Mouse (Mus musculus) kidney, embryonic 16.5 days (tissue): ENCODE measurements around the gene Umad1. TPM values are rescaled to one million over a fixed set of nuclear protein-coding genes. Genes with fewer than 3 reads are reported as not detected.

Experiments
- ATAC-seq: fragments of 200-750 bp; cut with Nextera tagmentation; 2 replicates; pipeline ENCODE4 v1.8.0; 2017; ENCODE audit warnings: moderate TSS enrichment; ENCODE audit not compliant: low FRiP score, low TSS enrichment
- H3K27ac ChIP-seq: fragments of 300-500 bp; sonication (generic); 2 replicates; pipeline ENCODE4 v1.5.1; 2014; ENCODE audit warnings: low read length
- H3K27me3 ChIP-seq: fragments of 300-500 bp; sonication (generic); 2 replicates; pipeline ENCODE4 v1.6.1; 2014; ENCODE audit warnings: low read length, control low read depth, mixed read lengths; ENCODE audit not compliant: insufficient read depth
- H3K36me3 ChIP-seq: fragments of 300-500 bp; sonication (generic); 2 replicates; pipeline ENCODE4 v1.6.1; 2014; ENCODE audit warnings: low read length, control low read depth, mixed read lengths; ENCODE audit not compliant: insufficient read depth
- H3K4me1 ChIP-seq: fragments of 300-500 bp; sonication (generic); 2 replicates; pipeline ENCODE4 v1.6.1; 2014; ENCODE audit warnings: low read length, control low read depth, mixed read lengths; ENCODE audit not compliant: insufficient read depth
- H3K4me2 ChIP-seq: fragments of 300-500 bp; sonication (generic); replicated peaks from 2 replicates; pipeline ENCODE4 v1.6.1; 2014; ENCODE audit warnings: low read depth, low read length
- H3K4me3 ChIP-seq: fragments of 300-500 bp; sonication (generic); 2 replicates; pipeline ENCODE4 v1.5.1; 2014; ENCODE audit warnings: mild to moderate bottlenecking, low read length
- H3K9ac ChIP-seq: fragments of 300-500 bp; sonication (generic); replicated peaks from 2 replicates; pipeline ENCODE4 v1.6.1; 2014; ENCODE audit warnings: low read length
- H3K9me3 ChIP-seq: fragments of 300-500 bp; sonication (generic); 2 replicates; pipeline ENCODE4 v1.6.1; 2016; ENCODE audit warnings: low read length, control low read depth
- WGBS: fragments of 180-500 bp; shearing (Covaris S2); extraction: QIAGEN DNeasy Blood & Tissue Kit; methylation state at CpG from one replicate; pipeline ENCODE4 v1.1.7; 2014; 5-methylcytosine and 5-hydroxymethylcytosine counted together
- polyA plus RNA-seq: library from polyadenylated mRNA; unstranded; fragments of >200 nt; fragmentation: Nextera tagmentation; extraction: Ambion mirVana; gene quantifications from 2 replicates; pipeline ENCODE4 v1.2.1, GENCODE M21; 2015

Gene Umad1
- polyA plus RNA-seq, 1 experiment from 2014 or later: 27.4 TPM

DNA sequence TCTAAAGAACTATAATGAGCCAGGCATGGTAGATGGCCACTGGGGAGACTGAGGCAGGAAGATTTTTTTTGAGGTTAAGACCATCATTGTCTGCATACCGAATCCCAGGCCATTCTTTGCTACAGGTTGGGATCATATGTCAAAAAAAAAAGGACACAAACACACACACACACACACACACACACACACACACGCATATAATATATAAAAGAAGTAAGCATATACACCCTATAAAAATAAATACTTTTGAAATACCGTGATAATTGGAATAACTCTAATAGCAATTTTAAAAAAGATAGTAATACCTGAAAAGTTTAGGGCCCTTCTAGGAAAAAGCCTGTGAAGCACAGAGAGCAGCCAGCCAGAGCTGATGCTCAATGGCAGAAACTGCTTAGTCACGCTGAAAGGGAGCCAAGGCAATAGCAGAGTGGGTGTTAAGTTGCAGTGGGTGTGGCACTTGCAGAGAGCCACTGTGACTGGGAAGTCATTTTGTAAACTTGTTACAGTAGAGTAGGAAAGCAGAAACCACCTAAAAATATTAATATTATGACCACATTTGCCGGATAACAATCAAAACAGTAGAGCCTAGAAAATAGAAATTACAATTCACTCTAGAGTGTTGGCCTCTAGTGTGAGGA, 86.2 kb downstream of the Umad1 start:
- Histone ChIP-seq H3K4me2 (no peak overlapping the region), H3K27ac (no peak overlapping the region), H3K9ac (no peak overlapping the region), H3K36me3 (no peaks in the 10 kb centered on the region), H3K4me1 (no peaks in the 10 kb centered on the region), H3K9me3 (no peaks in the 10 kb centered on the region), H3K27me3 (no peaks in the 10 kb centered on the region), H3K4me3 (no peak overlapping the region)
- ATAC-seq: peak; percentile 63; the same call in 1 of the 2 replicates
- 65% methylated on average over 5 of the region's 5 CpGs for WGBS

- Histone ChIP-seq H3K36me3 (no peaks in the 10 kb centered on the region), H3K27me3 (no peaks in the 10 kb centered on the region), H3K4me2 (no peak overlapping the region), H3K4me3 (no peak overlapping the region), H3K9ac (no peak overlapping the region), H3K27ac (no peak overlapping the region), H3K4me1 (peaks cover under 1% of the 10 kb centered on the region), H3K9me3 (no peaks in the 10 kb centered on the region)
- no peak for ATAC-seq
- 79% methylated on average over 2 of the region's 2 CpGs for WGBS
These were observed 88.1 kb downstream of the Umad1 start for GRCm38 (mm10) chr6:8347154-8347553.

- no peaks in the 10 kb centered on the region for H3K27me3 ChIP-seq
- no peaks in the 10 kb centered on the region for H3K9me3 ChIP-seq
- H3K4me3 ChIP-seq: no peak overlapping the region
- H3K4me1 ChIP-seq: peaks cover 11% of the 10 kb centered on the region
- 89% methylated on average over 1 of the region's 1 CpGs for WGBS
- H3K4me2 ChIP-seq: no peak overlapping the region
- no peaks in the 10 kb centered on the region for H3K36me3 ChIP-seq
- no peak overlapping the region for H3K9ac ChIP-seq
- no peak overlapping the region for H3K27ac ChIP-seq
- ATAC-seq: no peak
These were observed 89.3 kb downstream of the Umad1 start for GRCm38 (mm10) chr6:8348344-8348743.

GRCm38 (mm10) chr6:8349060-8349670, 90.1 kb downstream of the Umad1 start:
- H3K36me3 ChIP-seq: no peaks in the 10 kb centered on the region
- H3K4me2 ChIP-seq: no peak overlapping the region
- H3K4me1 ChIP-seq: peaks cover 16% of the 10 kb centered on the region
- H3K4me3 ChIP-seq: no peak overlapping the region
- ATAC-seq: no peak
- H3K27ac ChIP-seq: no peak overlapping the region
- H3K9me3 ChIP-seq: no peaks in the 10 kb centered on the region
- WGBS: 86% methylated on average over 2 of the region's 2 CpGs
- H3K27me3 ChIP-seq: no peaks in the 10 kb centered on the region
- H3K9ac ChIP-seq: no peak overlapping the region

DNA sequence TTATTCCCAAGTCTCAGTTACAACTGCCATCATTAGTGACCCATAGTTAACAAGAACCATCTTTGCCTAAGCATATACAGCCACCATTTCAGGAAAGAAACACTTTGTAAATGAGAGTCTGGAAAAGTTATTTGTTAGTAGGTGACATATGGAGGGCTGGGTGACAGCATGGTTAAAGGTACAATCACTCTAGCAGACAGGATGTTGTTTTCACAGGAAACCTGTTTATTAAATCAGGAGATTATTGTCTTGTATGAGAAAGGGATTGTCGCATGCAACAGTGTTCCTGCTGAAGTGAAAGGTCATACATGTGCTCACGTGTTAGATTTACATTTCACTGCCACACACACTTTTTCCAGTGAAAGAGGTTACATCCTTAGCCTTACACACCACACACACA, 92.4 kb downstream of the Umad1 start:
- Histone ChIP-seq H3K27me3 (no peaks in the 10 kb centered on the region), H3K4me1 (peaks cover 16% of the 10 kb centered on the region), H3K9me3 (no peaks in the 10 kb centered on the region), H3K36me3 (no peaks in the 10 kb centered on the region), H3K27ac (no peak overlapping the region), H3K4me2 (no peak overlapping the region), H3K9ac (no peak overlapping the region), H3K4me3 (no peak overlapping the region)
- ATAC-seq: no peak
- 72% methylated on average over 2 of the region's 2 CpGs for WGBS

- 18% methylated on average over 12 of the region's 12 CpGs for WGBS
- Histone ChIP-seq H3K9ac (no peak overlapping the region), H3K36me3 (no peaks in the 10 kb centered on the region), H3K4me3 (peak overlapping the region; percentile 26), H3K4me2 (peak overlapping the region; percentile 45), H3K4me1 (peaks cover 16% of the 10 kb centered on the region), H3K9me3 (no peaks in the 10 kb centered on the region), H3K27me3 (no peaks in the 10 kb centered on the region), H3K27ac (peak overlapping the region; percentile 73)
- peak; percentile 81 for ATAC-seq
These were observed 93.6 kb downstream of the Umad1 start for GRCm38 (mm10) chr6:8352533-8353168.

DNA sequence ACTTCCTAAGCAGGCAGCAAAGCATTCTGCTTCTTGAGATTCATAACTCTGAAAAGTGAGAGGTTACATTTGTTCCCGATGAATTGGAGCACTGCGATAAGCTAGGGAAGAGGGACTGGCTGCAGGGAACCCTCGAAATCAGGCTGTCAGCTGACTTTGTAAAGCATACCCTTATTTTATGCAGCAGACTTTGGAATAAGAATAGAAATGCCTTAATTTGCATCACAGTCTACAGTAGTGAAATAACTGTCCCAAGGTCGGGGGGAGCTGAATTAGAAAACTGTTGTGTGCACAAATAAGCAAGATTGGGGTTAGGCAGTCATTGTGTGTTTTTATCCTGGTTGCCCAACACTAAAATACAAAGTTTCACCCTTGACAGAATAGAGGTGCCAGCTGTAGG, 94.4 kb downstream of the Umad1 start:
- H3K4me3 ChIP-seq: no peak overlapping the region
- no peak overlapping the region for H3K4me2 ChIP-seq
- no peak for ATAC-seq
- peaks cover 16% of the 10 kb centered on the region for H3K4me1 ChIP-seq
- H3K36me3 ChIP-seq: no peaks in the 10 kb centered on the region
- H3K27me3 ChIP-seq: no peaks in the 10 kb centered on the region
- no peak overlapping the region for H3K27ac ChIP-seq
- H3K9ac ChIP-seq: no peak overlapping the region
- H3K9me3 ChIP-seq: no peaks in the 10 kb centered on the region
- WGBS: 62% methylated on average over 4 of the region's 4 CpGs

- H3K27ac ChIP-seq: no peak overlapping the region
- no peak for ATAC-seq
- whole genome bisulfite sequencing: 90% methylated on average over 4 of the region's 4 CpGs
- H3K4me2 ChIP-seq: no peak overlapping the region
- H3K27me3 ChIP-seq: no peaks in the 10 kb centered on the region
- H3K9me3 ChIP-seq: no peaks in the 10 kb centered on the region
- no peak overlapping the region for H3K4me3 ChIP-seq
- H3K36me3 ChIP-seq: no peaks in the 10 kb centered on the region
- H3K9ac ChIP-seq: no peak overlapping the region
- peaks cover 16% of the 10 kb centered on the region for H3K4me1 ChIP-seq
These were observed 95.8 kb downstream of the Umad1 start for GRCm38 (mm10) chr6:8354846-8355245.

- 76% methylated on average over 2 of the region's 2 CpGs for WGBS
- H3K4me3 ChIP-seq: no peak overlapping the region
- H3K9me3 ChIP-seq: no peaks in the 10 kb centered on the region
- no peak overlapping the region for H3K9ac ChIP-seq
- H3K27ac ChIP-seq: no peak overlapping the region
- H3K36me3 ChIP-seq: no peaks in the 10 kb centered on the region
- no peaks in the 10 kb centered on the region for H3K27me3 ChIP-seq
- H3K4me1 ChIP-seq: peaks cover 6% of the 10 kb centered on the region
- ATAC-seq: no peak
- H3K4me2 ChIP-seq: no peak overlapping the region
These were observed 99.1 kb downstream of the Umad1 start for GRCm38 (mm10) chr6:8358232-8358631.

GRCm38 (mm10) chr6:8358782-8359181, 99.7 kb downstream of the Umad1 start:
- no peaks in the 10 kb centered on the region for H3K9me3 ChIP-seq
- 82% methylated on average over 2 of the region's 2 CpGs for WGBS
- no peaks in the 10 kb centered on the region for H3K27me3 ChIP-seq
- H3K27ac ChIP-seq: no peak overlapping the region
- peaks cover under 1% of the 10 kb centered on the region; the same call in 1 of the 2 replicates for H3K4me1 ChIP-seq
- no peak overlapping the region for H3K4me2 ChIP-seq
- no peak overlapping the region for H3K4me3 ChIP-seq
- no peak overlapping the region for H3K9ac ChIP-seq
- no peak for ATAC-seq
- no peaks in the 10 kb centered on the region for H3K36me3 ChIP-seq
